Mouse (Mus musculus) urinary bladder, postnatal 25 days (tissue): Measurements from ENCODE around the gene Ipmk.
"Not testable (repeated sequence)": the region's sequence is repeated elsewhere in the genome, so short reads cannot be mapped to it uniquely, and the experiment has no call there.

ENCODE experiments used
- DNase-seq: peaks from one replicate; pipeline ENCODE4 v3.0.0; 2022; ENCODE audit warnings: low spot score

Gene Ipmk

GRCm38 (mm10) chr10:71426740-71427139 is 79.2 kb downstream of the Ipmk start:
- DNase-seq = no peak

DNA sequence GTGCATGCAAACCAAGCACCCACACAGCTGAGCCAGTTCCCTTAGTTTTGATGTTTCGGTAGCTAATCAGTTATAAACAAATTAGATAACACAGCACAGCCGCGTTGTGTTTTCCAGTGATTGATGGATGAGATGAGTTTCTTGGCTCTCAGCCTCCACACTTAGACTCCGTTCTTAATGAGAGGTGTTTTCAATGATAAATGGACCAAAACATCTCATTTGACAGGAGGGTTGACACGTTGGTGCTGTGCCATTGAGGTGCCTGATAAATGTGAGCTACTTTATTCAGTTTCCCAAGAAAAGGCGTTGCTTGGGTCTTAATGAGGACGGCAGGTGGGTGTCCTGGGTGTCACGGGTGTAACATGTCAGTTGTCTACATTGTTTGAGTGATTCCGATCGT is 79.8 kb downstream of the Ipmk start:
- no peak for DNase-seq

- peak; percentile 11 for DNase-seq
Measured at GRCm38 (mm10) chr10:71428246-71428864, 80.8 kb downstream of the Ipmk start.

DNA sequence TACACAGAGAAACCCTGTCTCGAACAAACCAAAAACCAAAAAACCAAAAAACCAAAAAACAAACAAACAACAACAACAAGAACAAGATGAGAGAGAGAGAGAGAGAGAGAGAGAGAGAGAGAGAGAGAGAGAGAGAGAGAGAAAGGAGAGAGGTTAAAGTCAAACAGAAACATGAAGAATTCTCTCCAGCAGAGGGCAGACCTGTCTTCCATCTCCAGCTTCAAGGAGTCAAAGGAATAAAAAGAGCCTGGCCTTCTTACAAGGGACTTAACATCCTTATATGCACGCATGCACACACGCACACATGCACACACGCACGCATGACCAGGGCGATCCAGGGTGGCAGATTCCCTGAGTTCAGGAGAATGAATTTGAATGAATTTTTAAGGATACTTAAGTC is 83.1 kb downstream of the Ipmk start:
- DNase-seq = no peak

DNA sequence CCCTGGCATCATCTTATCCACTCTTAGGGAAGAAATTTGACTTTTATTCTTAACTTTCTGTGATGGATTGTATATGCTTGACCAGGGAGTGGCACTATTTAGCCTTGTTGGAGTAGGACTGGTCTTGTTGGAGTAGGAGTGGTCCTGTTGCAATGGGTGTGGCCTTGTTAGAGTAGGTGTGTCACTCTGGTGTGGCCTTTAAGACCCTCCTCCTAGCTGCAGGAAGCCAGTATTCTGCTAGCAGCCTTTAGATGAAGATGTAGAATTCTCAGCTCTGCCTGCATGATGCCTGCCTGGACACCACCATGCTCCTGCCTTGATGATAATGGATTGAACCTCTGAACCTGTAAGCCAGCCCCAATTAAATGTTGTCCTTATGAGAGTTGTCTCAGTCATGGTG is 95.5 kb downstream of the Ipmk start:
- DNase-seq = no peak

DNA sequence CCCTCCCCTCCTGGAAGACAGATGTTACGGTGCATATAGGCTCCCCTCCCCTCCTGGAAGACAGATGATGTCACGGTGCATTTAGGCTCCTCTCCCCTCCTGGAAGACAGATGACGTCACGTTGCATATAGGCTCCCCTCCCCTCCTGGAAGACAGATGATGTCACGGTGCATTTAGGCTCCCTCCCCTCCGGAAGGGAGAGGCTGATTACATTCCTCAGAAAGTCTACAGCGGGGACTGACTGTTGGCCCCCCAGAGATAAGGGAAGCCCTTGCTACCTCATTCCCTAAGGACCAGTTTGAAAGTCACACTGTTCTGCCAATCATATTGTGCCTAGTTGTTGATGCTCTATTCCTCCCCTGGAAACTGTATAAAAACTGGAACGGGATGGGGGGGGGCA is 100.1 kb downstream of the Ipmk start:
- no peak for DNase-seq

GRCm38 (mm10) chr10:71448284-71448683 is 100.7 kb downstream of the Ipmk start:
- no peak for DNase-seq

GRCm38 (mm10) chr10:71455355-71455754 is 107.8 kb downstream of the Ipmk start:
- DNase-seq = no peak

- DNase-seq = not testable (repeated sequence)
Measured at GRCm38 (mm10) chr10:71462371-71462770, 114.8 kb downstream of the Ipmk start.

DNA sequence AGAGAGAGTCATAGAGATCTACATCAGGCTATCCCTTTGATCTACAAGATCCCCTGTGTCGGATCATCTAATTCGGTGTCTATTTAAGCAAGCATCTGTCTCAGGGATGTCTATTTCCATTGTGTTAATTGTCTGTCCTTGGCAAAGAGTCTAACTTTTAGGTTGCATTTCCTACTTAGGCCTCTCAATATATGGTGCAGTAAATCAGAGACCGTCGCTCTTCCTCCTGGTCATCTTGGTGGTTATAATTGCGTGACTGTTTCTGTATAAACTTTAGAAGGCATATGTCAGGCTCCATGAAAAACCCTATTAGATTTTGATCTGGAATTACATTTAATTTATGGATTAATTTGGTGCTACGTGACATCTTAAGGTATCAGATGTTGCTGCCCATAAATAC is 116.9 kb downstream of the Ipmk start:
- DNase-seq = no peak

- no peak for DNase-seq
Measured at GRCm38 (mm10) chr10:71468315-71468714, 120.8 kb downstream of the Ipmk start.

GRCm38 (mm10) chr10:71469751-71470150 is 122.2 kb downstream of the Ipmk start:
- no peak for DNase-seq

DNA sequence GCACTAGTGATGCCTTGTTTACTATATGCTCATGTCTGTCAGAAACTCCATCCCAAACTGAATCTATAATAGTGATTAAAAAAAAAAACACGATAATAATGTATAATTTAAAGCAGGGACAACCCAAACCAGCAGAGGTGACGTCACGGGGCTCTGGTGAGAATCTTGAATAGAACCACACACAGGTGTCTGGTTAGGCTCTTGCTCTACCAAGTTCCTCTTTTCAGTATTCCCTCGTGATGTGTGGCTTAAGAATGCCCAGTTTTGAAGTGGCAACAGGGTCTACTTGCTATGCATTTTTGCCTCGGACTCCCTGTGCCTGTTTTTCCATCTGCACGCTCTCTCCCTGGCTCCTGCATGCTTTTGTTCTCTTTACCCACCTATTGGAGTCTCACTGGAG is 124.5 kb downstream of the Ipmk start:
- no peak for DNase-seq

- no peak for DNase-seq
Measured at GRCm38 (mm10) chr10:71473590-71473989, 126.0 kb downstream of the Ipmk start.

GRCm38 (mm10) chr10:71476471-71477080 is 129.0 kb downstream of the Ipmk start:
- no peak for DNase-seq

DNA sequence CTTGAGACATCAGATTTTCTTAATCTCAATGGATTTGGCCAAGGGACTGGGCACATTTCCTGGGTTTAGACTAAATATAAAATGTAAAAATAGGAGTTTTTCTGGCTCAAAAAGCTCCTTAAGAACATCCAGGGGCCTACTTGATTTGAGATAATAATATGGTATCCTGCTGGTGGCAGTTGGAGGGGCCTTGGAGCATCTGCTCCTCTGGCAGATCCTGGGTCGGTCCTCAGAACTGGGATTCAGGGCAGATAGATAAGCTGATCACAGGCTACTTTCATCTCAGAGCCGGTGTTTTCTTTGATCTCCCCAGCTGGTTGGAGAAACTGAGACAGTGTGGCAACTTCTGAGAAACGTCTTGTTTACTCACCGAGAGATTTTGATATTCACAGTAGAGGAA is 129.6 kb downstream of the Ipmk start:
- no peak for DNase-seq

- DNase-seq = peak; percentile 60
Measured at GRCm38 (mm10) chr10:71479700-71480325, 132.2 kb downstream of the Ipmk start.
